In genomic region chr1:192076796-192077535, GRCm38 (mm10) we compare ENCODE assay signal across 9 mouse cellular contexts. TPM values are rescaled to one million over a fixed set of nuclear protein-coding genes. Genes with fewer than 3 reads are reported as not detected.
A peak's percentile ranks its signal among the peaks of the same experiment; 100 is the strongest.
DNase-seq lines count a peak whose midpoint lies in the region; ATAC-seq lines count a peak whose summit lies in the region.
"Had no signal": no experiment of that assay in that cellular context is flagged by ENCODE, and none has a peak within 500 bp of the region (broad histone marks: within the 10 kb centered on the region; RNA-seq: fewer than 3 reads in every experiment).

No protein-coding gene starts in this region.

- no peak for ATAC-seq in liver, embryonic 13.5 days (ENCODE audit: low read depth)
- no peak for ATAC-seq in liver, embryonic 11.5 days (replicated peaks; ENCODE audit: low FRiP score)

- no peak overlapping the region for H3K4me2 ChIP-seq in liver, embryonic 13.5 days
- no peak overlapping the region for H3K4me2 ChIP-seq in liver, embryonic 11.5 days
- H3K4me2 ChIP-seq: embryonic facial prominence, embryonic 13.5 days had no signal

- no peak overlapping the region for H3K9ac ChIP-seq in liver, embryonic 13.5 days
- no peak overlapping the region for H3K9ac ChIP-seq in liver, embryonic 11.5 days (ENCODE audit: low read depth, low read length)
- H3K9ac ChIP-seq: embryonic facial prominence, embryonic 13.5 days had no signal

- peak overlapping the region; percentile 23 for H3K27ac ChIP-seq in liver, embryonic 13.5 days
- no peak overlapping the region for H3K27ac ChIP-seq in liver, embryonic 11.5 days (ENCODE audit: low read depth, low read length)
- H3K27ac ChIP-seq: embryonic facial prominence, embryonic 13.5 days had no signal

- peaks cover 14% of the 10 kb centered on the region for H3K9me3 ChIP-seq in liver, embryonic 13.5 days (replicated peaks)
- peaks cover 12% of the 10 kb centered on the region for H3K9me3 ChIP-seq in liver, embryonic 11.5 days (ENCODE audit: control insufficient read depth, low read length)

- H3K36me3 ChIP-seq in liver, embryonic 13.5 days: peaks cover 15% of the 10 kb centered on the region
- peaks cover 6% of the 10 kb centered on the region; the same call in 1 of the 2 replicates for H3K36me3 ChIP-seq in liver, embryonic 11.5 days (ENCODE audit: control insufficient read depth, insufficient read depth, low read length)

- no peaks in the 10 kb centered on the region for H3K27me3 ChIP-seq in liver, embryonic 13.5 days
- no peaks in the 10 kb centered on the region for H3K27me3 ChIP-seq in liver, embryonic 11.5 days (replicated peaks; ENCODE audit: control insufficient read depth, insufficient read depth, low read length)
- H3K27me3 ChIP-seq: embryonic facial prominence, embryonic 13.5 days had no signal

- H3K4me1 ChIP-seq in liver, embryonic 13.5 days (replicated peaks): peaks cover 41% of the 10 kb centered on the region
- H3K4me1 ChIP-seq in liver, embryonic 11.5 days (replicated peaks; ENCODE audit: control insufficient read depth, insufficient read depth, low read length): peaks cover 12% of the 10 kb centered on the region

- DNase-seq in liver, embryonic 13.5 days: no peak
- no peak for DNase-seq in liver, embryonic 11.5 days (ENCODE audit: low spot score)
- peak; percentile 65 to 83 for DNase-seq in adrenal gland, postnatal 36 days
- peak; percentile 67 for DNase-seq in heart, postnatal 4 days
- DNase-seq in lung, postnatal 10 days: peak; percentile 78
- DNase-seq in embryo, embryonic 11 days: no peak
- DNase-seq in spleen, postnatal 36 days (ENCODE audit: low spot score in 2 of 2): no peak
- no peak for DNase-seq in T-cell, adult 2 months (ENCODE audit: low spot score)

- H3K4me3 ChIP-seq in liver, embryonic 13.5 days (replicated peaks): no peak overlapping the region
- H3K4me3 ChIP-seq in liver, embryonic 11.5 days (ENCODE audit: low read depth, low read length): no peak overlapping the region
- H3K4me3 ChIP-seq: embryonic facial prominence, embryonic 13.5 days had no signal

RNA-seq across cellular contexts. Expression of gene Traf5, which starts 15.4 kb away (rescaled TPM):
- 8.1 and 9.0 TPM in 2 replicates for polyA plus RNA-seq in liver, embryonic 13.5 days (2015; fragmentation: Nextera tagmentation; extraction: Ambion mirVana)
- 10.6 and 15.5 TPM in 2 replicates for polyA plus RNA-seq in liver, embryonic 11.5 days (2014; fragmentation: Nextera tagmentation; extraction: Ambion mirVana)
- 1 to 10 TPM; 6.5 to 7.0 TPM for total RNA-seq in adrenal gland, postnatal 36 days (2021)
- total RNA-seq in heart, postnatal 4 days (2021): 10 to 100 TPM; 15.0 to 22.4 TPM

Comparison
In these comparisons a context has a peak if more than half of its experiments do, and no peak if none do; other contexts are left out.
1. DNase-seq: peak in adrenal gland, postnatal 36 days (2 of 2), heart, postnatal 4 days (single experiment) and lung, postnatal 10 days (single experiment); none in liver, embryonic 13.5 days (single experiment), liver, embryonic 11.5 days (single experiment), embryo, embryonic 11 days (single experiment), spleen, postnatal 36 days (0 of 2) and T-cell, adult 2 months (single experiment).